Mouse (Mus musculus) heart, embryonic 12.5 days (tissue): Measurements from ENCODE around the gene Synpr. TPM values are rescaled to one million over a fixed set of nuclear protein-coding genes. Genes with fewer than 3 reads are reported as not detected.

ENCODE experiments used
- ATAC-seq: fragments of 200-750 bp; cut with Nextera tagmentation; 2 replicates; pipeline ENCODE4 v1.8.0; 2017; ENCODE audit warnings: moderate TSS enrichment, moderate library complexity; ENCODE audit not compliant: insufficient number of reproducible peaks, low FRiP score
- H3K27ac ChIP-seq: fragments of 300-500 bp; sonication (generic); 2 replicates; pipeline ENCODE4 v1.5.1; 2016; ENCODE audit warnings: mild to moderate bottlenecking, moderate library complexity; ENCODE audit not compliant: poor library complexity, severe bottlenecking
- H3K27me3 ChIP-seq: fragments of 300-500 bp; sonication (generic); replicated peaks from 2 replicates; pipeline ENCODE4 v1.6.1; 2016; ENCODE audit warnings: mild to moderate bottlenecking, moderate library complexity
- H3K36me3 ChIP-seq: fragments of 300-500 bp; sonication (generic); 2 replicates; pipeline ENCODE4 v1.6.1; 2016; ENCODE audit warnings: mild to moderate bottlenecking, moderate library complexity
- H3K4me1 ChIP-seq: fragments of 300-500 bp; sonication (generic); replicated peaks from 2 replicates; pipeline ENCODE4 v1.6.1; 2016; ENCODE audit warnings: mild to moderate bottlenecking
- H3K4me2 ChIP-seq: fragments of 300-500 bp; sonication (generic); 2 replicates; pipeline ENCODE4 v1.6.1; 2016; ENCODE audit warnings: mild to moderate bottlenecking, moderate library complexity
- H3K4me3 ChIP-seq: fragments of 300-500 bp; sonication (generic); 2 replicates; pipeline ENCODE4 v1.5.1; 2016; ENCODE audit warnings: mild to moderate bottlenecking
- H3K9ac ChIP-seq: fragments of 300-500 bp; sonication (generic); 2 replicates; pipeline ENCODE4 v1.6.1; 2016; ENCODE audit warnings: mild to moderate bottlenecking, moderate library complexity
- H3K9me3 ChIP-seq: fragments of 300-500 bp; sonication (generic); replicated peaks from 2 replicates; pipeline ENCODE4 v1.6.1; 2016; ENCODE audit warnings: mild to moderate bottlenecking, moderate library complexity
- WGBS: fragments of 180-500 bp; shearing (Covaris S2); methylation state at CpG from one replicate; pipeline ENCODE4 v1.1.7; 2016; 5-methylcytosine and 5-hydroxymethylcytosine counted together
- polyA plus RNA-seq: library from polyadenylated mRNA; unstranded; fragments of >200 nt; fragmentation: Nextera tagmentation; extraction: Ambion mirVana; gene quantifications from 2 replicates; pipeline ENCODE4 v1.2.1, GENCODE M21; 2016

The Synpr gene
- polyA plus RNA-seq, 1 experiment from 2014 or later, result 0.64 TPM

DNA sequence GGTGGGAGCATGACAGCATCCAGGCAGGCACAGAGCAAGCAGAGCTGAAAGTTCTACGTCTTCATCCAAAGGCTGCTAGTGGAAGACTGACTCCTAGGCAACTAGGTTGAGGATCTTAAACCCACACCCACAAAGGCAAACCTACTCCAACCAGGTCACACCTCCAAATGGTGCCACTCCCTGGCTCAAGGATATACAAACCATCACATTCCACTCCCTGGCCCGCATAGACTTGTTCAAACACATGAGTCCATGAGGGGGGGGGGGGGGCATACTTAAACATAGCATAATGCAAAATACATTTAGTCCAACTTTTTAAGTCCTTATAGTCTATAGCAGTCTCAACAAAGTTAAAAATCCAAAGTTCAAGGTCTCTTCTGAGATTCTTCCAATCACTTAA is 312.6 kb downstream of the Synpr start:
- WGBS, result 87% methylated on average over 2 of the region's 2 CpGs
- no peaks in the 10 kb centered on the region for H3K27me3 ChIP-seq
- H3K36me3 ChIP-seq, result no peaks in the 10 kb centered on the region
- H3K4me2 ChIP-seq, result no peak overlapping the region
- H3K4me1 ChIP-seq, result no peaks in the 10 kb centered on the region
- no peak overlapping the region for H3K27ac ChIP-seq
- no peak overlapping the region for H3K4me3 ChIP-seq
- no peaks in the 10 kb centered on the region for H3K9me3 ChIP-seq
- ATAC-seq, result no peak
- no peak overlapping the region for H3K9ac ChIP-seq

DNA sequence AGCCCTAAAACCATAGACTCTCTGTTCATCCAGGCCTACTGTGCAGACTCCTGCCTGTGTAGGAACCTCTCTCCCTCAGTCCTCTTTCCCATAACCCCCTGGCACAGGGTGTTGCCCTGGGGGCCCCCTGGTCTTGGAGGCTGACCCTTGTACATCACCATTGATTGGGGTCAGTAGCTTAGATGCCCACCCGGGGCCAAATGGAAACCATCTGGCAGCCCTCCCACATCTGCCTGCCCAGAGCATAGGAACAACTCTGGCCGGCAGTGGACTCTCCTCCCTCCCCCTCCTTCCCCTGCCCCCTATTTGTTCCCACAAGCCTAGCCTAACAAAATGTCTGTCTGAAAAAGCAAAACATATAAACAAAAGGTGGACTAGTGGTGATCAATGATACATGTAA is 336.0 kb downstream of the Synpr start:
- Histone ChIP-seq H3K36me3 (no peaks in the 10 kb centered on the region), H3K4me2 (no peak overlapping the region), H3K9me3 (no peaks in the 10 kb centered on the region), H3K4me1 (no peaks in the 10 kb centered on the region), H3K27me3 (no peaks in the 10 kb centered on the region), H3K9ac (no peak overlapping the region), H3K4me3 (no peak overlapping the region), H3K27ac (no peak overlapping the region)
- 50% methylated on average over 2 of the region's 2 CpGs for WGBS
- no peak for ATAC-seq

DNA sequence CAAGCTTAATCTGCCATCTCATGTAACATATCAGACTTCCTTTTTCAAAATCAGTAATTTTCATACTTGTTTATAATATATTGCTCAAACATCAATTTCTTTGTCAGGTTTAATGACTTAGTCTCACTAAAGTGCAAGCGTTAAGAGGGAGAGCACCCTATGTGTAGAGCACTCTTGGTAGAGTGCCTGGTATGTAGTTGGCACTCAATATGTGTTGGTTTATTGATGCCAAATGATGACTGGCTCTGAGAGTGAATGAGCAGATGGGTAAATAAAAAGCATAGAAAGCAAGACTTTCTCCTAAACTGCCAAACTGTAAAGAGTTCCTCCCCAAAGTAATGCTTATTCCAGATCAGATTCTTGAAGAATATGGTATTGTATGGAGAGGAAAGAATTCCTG is 365.3 kb downstream of the Synpr start:
- no peak overlapping the region for H3K9ac ChIP-seq
- no peaks in the 10 kb centered on the region for H3K4me1 ChIP-seq
- WGBS, result 90% methylated on average over 1 of the region's 1 CpGs
- no peak overlapping the region for H3K27ac ChIP-seq
- no peak overlapping the region for H3K4me3 ChIP-seq
- H3K9me3 ChIP-seq, result no peaks in the 10 kb centered on the region
- no peaks in the 10 kb centered on the region for H3K27me3 ChIP-seq
- ATAC-seq, result no peak
- no peak overlapping the region for H3K4me2 ChIP-seq
- no peaks in the 10 kb centered on the region for H3K36me3 ChIP-seq

DNA sequence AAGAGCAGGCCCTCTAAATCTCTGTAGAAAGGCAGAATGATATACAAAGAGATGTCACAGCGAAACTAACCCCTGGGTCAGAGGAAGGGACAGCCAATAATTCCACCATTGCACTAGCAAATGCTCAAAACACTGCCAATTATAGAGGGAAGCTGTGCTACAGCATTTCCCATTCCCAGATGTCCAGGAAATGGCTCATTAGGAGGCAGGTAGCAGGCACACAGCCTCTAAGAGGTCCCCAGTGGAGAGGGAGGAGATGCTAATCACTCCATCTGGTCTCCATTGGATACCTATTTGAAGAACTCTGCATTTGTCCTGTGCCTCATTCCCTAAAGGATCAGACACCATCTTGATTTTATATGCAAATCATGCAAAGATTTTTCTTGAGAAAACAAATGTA is 366.5 kb downstream of the Synpr start:
- no peak overlapping the region for H3K4me2 ChIP-seq
- no peaks in the 10 kb centered on the region for H3K4me1 ChIP-seq
- WGBS, result 62% methylated on average over 1 of the region's 1 CpGs
- no peak overlapping the region for H3K27ac ChIP-seq
- no peak overlapping the region for H3K9ac ChIP-seq
- no peak overlapping the region for H3K4me3 ChIP-seq
- no peaks in the 10 kb centered on the region for H3K9me3 ChIP-seq
- no peaks in the 10 kb centered on the region for H3K36me3 ChIP-seq
- no peaks in the 10 kb centered on the region for H3K27me3 ChIP-seq
- ATAC-seq, result no peak

DNA sequence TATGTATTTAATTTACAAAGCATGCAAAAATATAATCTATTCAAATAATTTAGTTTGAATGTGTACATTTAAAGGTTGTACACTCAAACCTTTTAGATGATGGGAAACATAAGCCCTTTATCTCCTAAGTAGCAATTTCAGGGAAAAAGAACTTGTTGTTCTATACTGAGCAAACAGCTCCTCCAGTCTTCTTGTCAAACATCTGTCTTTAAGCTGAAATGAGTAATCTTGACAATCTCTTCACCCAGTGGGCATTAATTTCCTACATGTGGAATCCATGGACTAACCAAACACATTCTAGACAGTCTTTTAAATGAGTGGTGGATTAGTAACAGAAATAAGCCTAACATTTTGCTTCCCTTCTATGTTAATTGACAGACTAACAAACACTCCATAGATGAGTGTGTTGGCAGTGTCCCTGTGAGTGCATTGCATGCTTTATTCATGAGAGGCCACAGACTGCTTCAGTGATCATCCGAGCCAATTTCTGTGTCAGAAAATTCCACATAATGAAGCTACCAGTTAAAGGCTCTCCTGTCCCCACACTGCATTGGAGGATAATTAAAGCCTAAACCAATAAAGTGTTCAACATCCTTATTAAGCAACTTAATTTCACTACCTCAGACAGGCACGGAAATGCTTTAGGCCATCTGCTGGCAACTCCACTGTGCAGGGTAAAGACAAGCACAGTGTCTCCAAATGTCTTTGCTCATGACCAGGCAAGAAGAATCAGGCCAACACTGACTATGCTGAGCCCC is 367.1 kb downstream of the Synpr start:
- WGBS, result 81% methylated on average over 2 of the region's 2 CpGs
- H3K9ac ChIP-seq, result no peak overlapping the region
- no peak overlapping the region for H3K4me2 ChIP-seq
- H3K27me3 ChIP-seq, result no peaks in the 10 kb centered on the region
- no peak for ATAC-seq
- no peak overlapping the region for H3K27ac ChIP-seq
- no peak overlapping the region for H3K4me3 ChIP-seq
- H3K9me3 ChIP-seq, result no peaks in the 10 kb centered on the region
- H3K36me3 ChIP-seq, result no peaks in the 10 kb centered on the region
- H3K4me1 ChIP-seq, result no peaks in the 10 kb centered on the region
